Mouse (Mus musculus): Measurements from ENCODE around the gene Epn3. TPM values are rescaled to one million over a fixed set of nuclear protein-coding genes. Genes with fewer than 3 reads are reported as not detected.

Epn3 gene
- total RNA-seq, 2 experiments from 2014 or later = 33.3 to 48.4 TPM

Other genes with a start within 250 kb of the Epn3 start
- gene Gm21885, start 218.1 kb downstream of the Epn3 start, total RNA-seq (2021) = not detected
- 10 to 100 TPM; 58.1 to 71.9 TPM for gene Luc7l3, start 178.0 kb downstream of the Epn3 start, total RNA-seq (2021)
- gene Ankrd40, start 172.0 kb downstream of the Epn3 start, total RNA-seq (2021) = 100 to 1,000 TPM; 149 to 159 TPM
- gene Abcc3, start 107.0 kb downstream of the Epn3 start, total RNA-seq (2021) = 1 to 10 TPM; 3.7 to 6.5 TPM
- gene Cacna1g, start 25.8 kb downstream of the Epn3 start, total RNA-seq (2021) = under 1 TPM; 0.32 to 0.70 TPM
- gene Spata20, start 13.8 kb downstream of the Epn3 start, total RNA-seq (2021) = not detected
- gene Mycbpap, start 21.8 kb upstream of the Epn3 start, total RNA-seq (2021) = 10 to 100 TPM in 1 of 2 experiments, 1 to 10 TPM in 1; 7.4 to 12.4 TPM
- gene Rsad1, start 49.3 kb upstream of the Epn3 start, total RNA-seq (2021) = 10 to 100 TPM; 12.2 to 16.7 TPM
- gene Chad, start 65.1 kb upstream of the Epn3 start, total RNA-seq (2021) = not detected
- gene Acsf2, start 101.9 kb upstream of the Epn3 start, total RNA-seq (2021) = 100 to 1,000 TPM; 143 to 171 TPM
- 100 to 1,000 TPM; 124 to 133 TPM for gene Lrrc59, start 129.8 kb upstream of the Epn3 start, total RNA-seq (2021)
- gene Mrpl27, start 153.8 kb upstream of the Epn3 start, total RNA-seq (2021) = 10 to 100 TPM; 65.8 to 73.0 TPM
- under 1 TPM; 0.23 to 0.45 TPM for gene Eme1, start 154.0 kb upstream of the Epn3 start, total RNA-seq (2021)
- 10 to 100 TPM; 10.6 to 11.8 TPM for gene Xylt2, start 177.5 kb upstream of the Epn3 start, total RNA-seq (2021)
- gene Gm11541, start 204.5 kb upstream of the Epn3 start, total RNA-seq (2021) = not detected
- gene Cdc34b, start 241.8 kb upstream of the Epn3 start, total RNA-seq (2021) = under 1 TPM; 0.33 to 0.42 TPM